Mouse (Mus musculus): ENCODE data around the gene Zfp36l2. TPM values are rescaled to one million over a fixed set of nuclear protein-coding genes. Genes with fewer than 3 reads are reported as not detected.
"Not testable (repeated sequence)": the region's sequence is repeated elsewhere in the genome, so short reads cannot be mapped to it uniquely, and the experiment has no call there.

The Zfp36l2 gene
- polyA plus RNA-seq, 1 experiment from 2014 or later: 15.8 TPM

DNA sequence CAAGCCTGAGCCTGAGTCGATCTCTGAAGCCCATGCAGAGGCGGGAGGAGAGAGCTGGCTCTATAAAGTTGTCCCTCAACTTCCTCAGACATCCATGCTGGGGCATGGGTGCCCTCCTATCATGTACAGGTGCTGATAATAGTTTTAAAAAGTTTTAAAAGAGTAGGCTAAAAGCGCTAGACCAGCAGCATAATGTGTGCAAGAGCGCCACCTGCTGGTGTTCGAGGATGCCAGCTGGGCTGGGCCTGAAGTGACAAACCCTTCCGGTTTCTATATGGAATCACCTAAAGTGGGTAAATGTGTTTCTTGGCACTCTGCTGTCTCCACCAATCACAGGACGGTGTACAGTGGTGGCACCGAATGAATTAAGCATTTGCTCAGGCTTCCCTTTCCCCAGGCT, 3.1 kb upstream of the Zfp36l2 start:
- Histone ChIP-seq H3K9me3 (ENCODE audit: control insufficient read depth, low read length) (no peaks in the 10 kb centered on the region), H3K4me2 (replicated peaks; ENCODE audit: low read depth, low read length) (no peak overlapping the region), H3K27ac (ENCODE audit: low read depth, low read length) (no peak overlapping the region), H3K36me3 (ENCODE audit: control insufficient read depth, insufficient read depth, low read length) (no peaks in the 10 kb centered on the region; the same call in 1 of the 2 replicates), H3K4me3 (ENCODE audit: low read depth, low read length) (no peak overlapping the region), H3K27me3 (ENCODE audit: control insufficient read depth, insufficient read depth, low read length) (peaks cover 3% of the 10 kb centered on the region; the same call in 1 of the 2 replicates), H3K4me1 (replicated peaks; ENCODE audit: control insufficient read depth, insufficient read depth, low read length) (peaks cover 6% of the 10 kb centered on the region; the same call in 1 of the 2 replicates), H3K9ac (ENCODE audit: low read depth, low read length) (no peak overlapping the region)
- ATAC-seq (ENCODE audit: low FRiP score): no peak
- 32% methylated on average over 8 of the region's 8 CpGs for WGBS
- peak; percentile 89 for DNase-seq (ENCODE audit: low spot score)

DNA sequence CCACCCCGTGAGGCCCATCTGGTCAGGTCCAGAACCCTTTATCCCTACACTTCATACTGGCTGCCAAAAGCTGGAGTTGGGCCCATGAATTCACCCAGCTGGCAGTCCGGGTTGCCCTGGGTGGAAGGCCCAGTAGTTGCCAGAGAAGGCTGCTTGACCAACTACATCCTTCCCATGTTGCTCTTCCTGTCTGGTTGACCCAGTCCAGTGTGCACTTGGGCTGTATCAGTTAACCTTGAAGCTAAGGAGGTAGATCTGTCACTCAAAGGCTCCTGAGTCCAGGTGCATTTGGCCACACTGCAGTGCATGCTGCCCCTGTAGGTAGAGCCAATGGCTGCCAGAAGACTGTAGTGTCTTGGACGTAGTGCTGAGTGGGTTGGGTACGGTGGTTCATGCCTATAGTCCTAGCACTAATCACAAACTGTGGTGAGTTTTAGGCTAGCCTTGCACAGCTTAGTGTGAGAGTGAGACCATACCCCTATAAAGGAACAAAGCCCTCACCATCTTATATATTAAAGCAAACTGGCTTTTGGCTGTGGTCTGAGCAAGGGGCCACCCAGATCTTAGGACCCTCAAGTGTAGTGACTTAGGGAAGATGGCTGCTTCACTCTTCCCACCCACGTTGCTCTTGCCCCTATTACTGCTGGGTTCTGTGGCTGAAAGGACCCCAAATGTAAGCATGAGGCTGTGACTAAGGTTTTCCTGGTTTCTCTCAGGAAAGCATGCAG, 1.5 kb upstream of the Zfp36l2 start:
- Histone ChIP-seq H3K4me3 (ENCODE audit: low read depth, low read length) (no peak overlapping the region), H3K9me3 (ENCODE audit: control insufficient read depth, low read length) (no peaks in the 10 kb centered on the region), H3K36me3 (ENCODE audit: control insufficient read depth, insufficient read depth, low read length) (no peaks in the 10 kb centered on the region; the same call in 1 of the 2 replicates), H3K4me2 (replicated peaks; ENCODE audit: low read depth, low read length) (peak overlapping the region; percentile 79), H3K27ac (ENCODE audit: low read depth, low read length) (peak overlapping the region; percentile 94), H3K27me3 (ENCODE audit: control insufficient read depth, insufficient read depth, low read length) (peaks cover 3% of the 10 kb centered on the region; the same call in 1 of the 2 replicates), H3K9ac (ENCODE audit: low read depth, low read length) (peak overlapping the region; percentile 64), H3K4me1 (replicated peaks; ENCODE audit: control insufficient read depth, insufficient read depth, low read length) (peaks cover 6% of the 10 kb centered on the region)
- ATAC-seq (ENCODE audit: low FRiP score): no peak
- WGBS: 73% methylated on average over 5 of the region's 5 CpGs
- DNase-seq (ENCODE audit: low spot score): no peak

DNA sequence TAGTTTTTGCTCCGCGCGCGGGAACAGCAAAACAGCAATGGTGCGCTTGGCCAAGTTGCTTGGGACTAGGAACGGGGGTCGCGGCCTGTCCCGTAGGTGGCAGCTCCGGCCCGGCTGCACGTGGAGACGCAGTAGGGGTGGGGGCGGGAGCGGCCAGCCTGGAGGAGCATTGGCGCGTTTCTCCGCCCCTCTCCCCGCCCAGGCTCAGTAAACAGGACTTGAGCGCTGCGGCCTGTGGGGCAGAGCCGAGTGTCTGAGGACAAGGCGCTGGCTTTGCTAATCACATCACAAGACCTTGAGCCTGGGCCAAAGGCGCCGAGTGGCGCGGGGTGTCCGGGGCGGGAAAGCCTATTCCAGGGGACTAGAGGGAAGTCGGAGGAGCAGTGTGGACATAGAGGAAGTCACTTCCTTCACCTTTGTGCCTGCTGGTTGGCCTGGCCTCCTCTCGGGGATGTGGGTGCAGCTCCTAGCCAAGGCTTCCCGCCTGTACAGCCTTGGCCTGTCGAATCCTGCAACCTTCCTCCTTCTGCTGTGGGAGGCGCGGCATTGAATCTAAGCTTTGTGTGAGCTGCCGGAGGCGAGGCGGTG, 721 bp upstream of the Zfp36l2 start:
- ATAC-seq (ENCODE audit: low FRiP score) (peak; percentile 83), DNase-seq (ENCODE audit: low spot score) (peak; percentile 83)
- Histone ChIP-seq H3K4me1 (replicated peaks; ENCODE audit: control insufficient read depth, insufficient read depth, low read length) (peaks cover 9% of the 10 kb centered on the region), H3K27me3 (ENCODE audit: control insufficient read depth, insufficient read depth, low read length) (peaks cover 3% of the 10 kb centered on the region; the same call in 1 of the 2 replicates), H3K36me3 (ENCODE audit: control insufficient read depth, insufficient read depth, low read length) (no peaks in the 10 kb centered on the region; the same call in 1 of the 2 replicates), H3K9ac (ENCODE audit: low read depth, low read length) (peak overlapping the region; percentile 64), H3K9me3 (ENCODE audit: control insufficient read depth, low read length) (no peaks in the 10 kb centered on the region), H3K4me3 (ENCODE audit: low read depth, low read length) (peak overlapping the region; percentile 59), H3K4me2 (replicated peaks; ENCODE audit: low read depth, low read length) (peak overlapping the region; percentile 79), H3K27ac (ENCODE audit: low read depth, low read length) (peak overlapping the region; percentile 94)
- under 1% methylated on average over 38 of the region's 38 CpGs for WGBS

DNA sequence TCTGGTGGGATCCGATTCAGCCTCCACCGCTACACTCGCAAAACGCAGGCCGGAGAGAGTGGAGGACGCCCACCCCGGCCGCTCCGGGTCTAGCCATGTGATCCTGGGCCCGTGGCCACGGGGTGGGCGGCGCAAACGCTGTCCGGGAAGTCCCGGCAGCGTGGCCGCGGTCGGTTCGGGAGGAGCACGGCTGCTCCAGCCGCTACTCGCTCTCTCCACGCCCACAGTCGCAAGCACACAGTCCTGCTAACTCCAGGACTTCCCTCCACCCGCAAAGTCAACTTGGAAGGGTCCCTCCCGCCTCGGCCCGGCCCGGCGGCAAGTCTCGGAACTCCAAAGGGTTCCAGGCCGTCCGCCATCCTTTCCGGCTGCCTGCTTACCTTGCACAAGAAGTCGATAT, 483 bp downstream of the Zfp36l2 start:
- peak overlapping the region; percentile 88 for H3K9ac ChIP-seq (ENCODE audit: low read depth, low read length)
- not testable (repeated sequence) for DNase-seq (ENCODE audit: low spot score); H3K4me1 ChIP-seq (replicated peaks; ENCODE audit: control insufficient read depth, insufficient read depth, low read length); H3K36me3 ChIP-seq (ENCODE audit: control insufficient read depth, insufficient read depth, low read length); H3K27me3 ChIP-seq (ENCODE audit: control insufficient read depth, insufficient read depth, low read length); H3K9me3 ChIP-seq (ENCODE audit: control insufficient read depth, low read length)
- 0% methylated on average over 7 of the region's 37 CpGs for WGBS
- peak overlapping the region; percentile 79 for H3K4me2 ChIP-seq (replicated peaks; ENCODE audit: low read depth, low read length)
- ATAC-seq (ENCODE audit: low FRiP score): peak; percentile 20
- H3K4me3 ChIP-seq (ENCODE audit: low read depth, low read length): peak overlapping the region; percentile 82
- H3K27ac ChIP-seq (ENCODE audit: low read depth, low read length): peak overlapping the region; percentile 94

DNA sequence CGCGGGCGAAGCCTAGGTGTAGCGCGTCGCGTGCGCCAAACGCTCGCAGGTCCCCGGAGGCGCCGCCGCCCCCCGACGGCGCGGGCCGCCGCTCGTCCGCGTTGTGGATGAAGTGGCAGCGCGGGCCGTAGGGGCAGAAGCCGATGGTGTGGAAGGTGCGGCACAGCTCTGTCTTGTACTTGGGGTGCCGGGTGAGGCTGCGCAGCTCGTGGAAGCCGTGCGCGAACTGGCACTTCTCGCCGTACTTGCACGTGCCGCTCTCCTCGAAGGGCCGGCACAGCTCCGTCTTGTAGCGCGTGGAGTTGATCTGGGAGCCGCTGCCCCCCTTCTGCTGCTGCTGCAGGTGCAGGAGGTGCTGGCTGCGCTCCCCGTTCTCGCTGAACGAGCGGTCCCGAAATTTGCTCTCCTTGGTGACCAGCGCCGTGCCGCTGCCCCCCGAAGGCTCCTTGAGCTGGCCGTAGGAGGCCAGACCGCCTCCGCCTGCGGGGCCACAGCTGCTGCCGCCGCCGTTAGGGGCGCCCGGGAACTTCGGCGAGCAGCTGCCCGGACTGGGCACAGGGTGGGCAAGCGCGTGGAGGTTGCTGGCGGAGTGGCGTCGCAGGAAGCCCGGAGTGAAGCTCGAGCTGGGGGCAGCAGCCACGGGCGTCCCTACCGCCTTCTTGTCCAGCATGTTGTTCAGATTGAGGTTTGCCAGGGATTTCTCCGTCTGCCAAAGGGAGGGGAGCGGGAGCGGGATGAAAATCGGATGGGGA, 1.1 kb downstream of the Zfp36l2 start:
- H3K9ac ChIP-seq (ENCODE audit: low read depth, low read length): peak overlapping the region; percentile 88

DNA sequence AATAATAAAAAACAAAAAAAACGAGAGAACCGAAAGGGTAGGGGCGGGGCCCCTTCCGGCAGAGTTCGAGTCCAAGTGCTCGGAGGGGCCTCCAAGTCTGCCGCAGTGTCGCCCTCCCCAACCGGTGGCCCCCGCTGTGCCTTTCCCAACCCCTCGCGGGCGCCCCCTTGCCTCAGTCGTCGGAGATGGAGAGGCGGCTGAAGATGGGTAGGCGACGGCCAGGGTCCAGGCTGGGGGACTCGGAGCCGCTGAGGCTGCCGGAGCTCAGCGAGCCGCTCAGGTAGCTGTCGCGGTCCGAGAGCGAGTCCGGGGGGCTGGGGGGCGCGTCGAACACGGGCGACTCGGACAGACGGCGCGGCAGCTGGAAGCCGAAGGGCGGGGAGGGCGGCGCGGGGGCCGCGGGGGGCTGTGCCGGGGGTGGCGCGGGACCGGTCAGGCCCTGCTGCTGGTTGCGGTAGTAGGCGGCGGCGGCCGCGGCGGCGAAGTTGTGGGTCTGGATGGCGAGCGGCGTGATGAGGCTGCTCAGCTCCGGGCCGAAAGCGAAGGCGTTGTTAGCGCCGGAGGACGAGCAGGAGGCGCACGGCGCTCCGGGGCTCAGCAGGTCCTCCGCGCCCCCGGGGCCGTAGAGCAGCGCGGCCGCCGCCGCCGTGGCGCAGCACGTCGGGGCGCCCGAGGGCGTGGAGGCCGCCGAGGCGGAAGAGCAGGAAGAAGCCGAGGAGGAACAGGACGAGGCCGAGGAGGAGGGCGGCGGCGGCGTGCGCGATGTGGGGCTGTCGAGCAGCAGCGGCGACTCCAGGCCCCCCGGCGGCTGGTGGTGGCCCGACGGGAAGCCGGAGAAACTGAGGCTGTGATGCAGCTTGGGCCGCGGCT, 1.9 kb downstream of the Zfp36l2 start:
- H3K27ac ChIP-seq (ENCODE audit: low read depth, low read length): peak overlapping the region; percentile 84
- H3K36me3 ChIP-seq (ENCODE audit: control insufficient read depth, insufficient read depth, low read length): no peaks in the 10 kb centered on the region; the same call in 1 of the 2 replicates
- 1% methylated on average over 72 of the region's 108 CpGs for WGBS
- no peaks in the 10 kb centered on the region for H3K9me3 ChIP-seq (ENCODE audit: control insufficient read depth, low read length)
- peak overlapping the region; percentile 88 for H3K9ac ChIP-seq (ENCODE audit: low read depth, low read length)
- H3K4me3 ChIP-seq (ENCODE audit: low read depth, low read length): peak overlapping the region; percentile 82
- H3K27me3 ChIP-seq (ENCODE audit: control insufficient read depth, insufficient read depth, low read length): peaks cover 3% of the 10 kb centered on the region; the same call in 1 of the 2 replicates
- DNase-seq (ENCODE audit: low spot score) (peak; percentile 75), ATAC-seq (ENCODE audit: low FRiP score) (no peak)
- peak overlapping the region; percentile 65 for H3K4me2 ChIP-seq (replicated peaks; ENCODE audit: low read depth, low read length)
- peaks cover 9% of the 10 kb centered on the region for H3K4me1 ChIP-seq (replicated peaks; ENCODE audit: control insufficient read depth, insufficient read depth, low read length)

More for the DNA sequence above, 1.1 kb downstream of the Zfp36l2 start:
- H3K4me3 ChIP-seq (ENCODE audit: low read depth, low read length): peak overlapping the region; percentile 82
- peak overlapping the region; percentile 65 for H3K4me2 ChIP-seq (replicated peaks; ENCODE audit: low read depth, low read length)
- under 1% methylated on average over 74 of the region's 80 CpGs for WGBS
- peak overlapping the region; percentile 84 for H3K27ac ChIP-seq (ENCODE audit: low read depth, low read length)
- ATAC-seq (ENCODE audit: low FRiP score) (no peak), DNase-seq (ENCODE audit: low spot score) (peak; percentile 69)
- peaks cover 9% of the 10 kb centered on the region for H3K4me1 ChIP-seq (replicated peaks; ENCODE audit: control insufficient read depth, insufficient read depth, low read length)
- peaks cover 3% of the 10 kb centered on the region; the same call in 1 of the 2 replicates for H3K27me3 ChIP-seq (ENCODE audit: control insufficient read depth, insufficient read depth, low read length)
- H3K36me3 ChIP-seq (ENCODE audit: control insufficient read depth, insufficient read depth, low read length): no peaks in the 10 kb centered on the region; the same call in 1 of the 2 replicates
- H3K9me3 ChIP-seq (ENCODE audit: control insufficient read depth, low read length): no peaks in the 10 kb centered on the region

DNA sequence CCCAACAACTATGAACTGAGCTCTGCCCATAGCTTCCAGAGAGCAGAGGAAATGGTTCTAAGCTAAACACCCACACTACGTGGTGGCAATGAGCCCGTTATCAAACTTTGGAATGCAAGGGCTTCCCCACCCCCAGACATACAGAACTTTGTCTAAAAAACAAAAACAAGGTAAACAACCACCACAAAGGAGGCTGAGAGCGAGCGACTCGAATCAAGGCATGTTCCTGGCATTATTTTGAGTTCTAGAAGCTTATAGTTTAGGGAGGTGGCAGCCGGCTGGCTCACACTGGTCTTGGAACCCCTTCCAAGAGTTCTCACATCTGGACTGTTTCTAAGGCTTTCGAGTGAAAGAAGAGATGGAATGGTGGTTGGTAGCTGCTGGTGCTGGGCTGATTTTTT, 2.7 kb downstream of the Zfp36l2 start:
- no peaks in the 10 kb centered on the region; the same call in 1 of the 2 replicates for H3K36me3 ChIP-seq (ENCODE audit: control insufficient read depth, insufficient read depth, low read length)

More for the DNA sequence above, 2.7 kb downstream of the Zfp36l2 start:
- WGBS: 3% methylated on average over 7 of the region's 7 CpGs
- H3K4me2 ChIP-seq (replicated peaks; ENCODE audit: low read depth, low read length): peak overlapping the region; percentile 65
- H3K27ac ChIP-seq (ENCODE audit: low read depth, low read length): peak overlapping the region; percentile 30; the same call in 1 of the 2 replicates
- DNase-seq (ENCODE audit: low spot score) (peak; percentile 49), ATAC-seq (ENCODE audit: low FRiP score) (no peak)
- H3K4me1 ChIP-seq (replicated peaks; ENCODE audit: control insufficient read depth, insufficient read depth, low read length): peaks cover 9% of the 10 kb centered on the region
- peak overlapping the region; percentile 88; the same call in 1 of the 2 replicates for H3K9ac ChIP-seq (ENCODE audit: low read depth, low read length)
- H3K9me3 ChIP-seq (ENCODE audit: control insufficient read depth, low read length): no peaks in the 10 kb centered on the region
- peak overlapping the region; percentile 82 for H3K4me3 ChIP-seq (ENCODE audit: low read depth, low read length)
- peaks cover 3% of the 10 kb centered on the region; the same call in 1 of the 2 replicates for H3K27me3 ChIP-seq (ENCODE audit: control insufficient read depth, insufficient read depth, low read length)

Data from hindbrain, embryonic 11.5 days (tissue).